Mouse (Mus musculus) heart, postnatal 0 days (tissue): ENCODE results near the gene Slc8b1.

Source experiments
- CTCF ChIP-seq: IDR thresholded peaks from 2 replicates; pipeline ENCODE4 v1.5.1; 2016; ENCODE audit warnings: antibody characterized with exemption, control low read depth, low read depth
- EP300 ChIP-seq: IDR thresholded peaks from 2 replicates; pipeline ENCODE4 v1.6.1; 2016; ENCODE audit warnings: antibody characterized with exemption, low read depth

GRCm38 (mm10) chr5:120473361-120473760, 37.6 kb upstream of the Slc8b1 start:
- TF ChIP-seq CTCF (no peak), EP300 (no peak)
